Mouse (Mus musculus): ENCODE data around the gene Zfp768.
"Not testable (repeated sequence)": the region's sequence is repeated elsewhere in the genome, so short reads cannot be mapped to it uniquely, and the experiment has no call there.

Gene Zfp768

DNA sequence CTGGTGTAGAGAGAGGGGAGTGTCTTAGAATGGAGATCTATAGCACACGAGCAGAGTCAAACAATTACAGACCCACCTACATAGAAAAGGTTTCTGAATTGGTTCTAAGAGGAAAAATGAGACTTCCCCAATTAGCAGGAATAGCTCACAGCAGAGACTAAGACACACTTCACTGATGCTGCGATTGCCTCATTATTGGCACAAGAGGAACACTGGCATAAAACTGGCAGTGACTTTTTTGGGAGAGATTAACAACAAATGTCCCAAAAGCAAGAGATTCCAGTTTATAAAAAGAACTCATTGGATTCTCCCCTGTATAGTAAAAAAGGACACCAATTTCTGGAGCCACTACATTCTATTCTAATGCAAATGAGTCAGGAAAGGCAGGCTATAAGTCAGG lies 12.5 kb upstream of the Zfp768 start:
- peak; percentile 65 for DNase-seq (ENCODE audit: low spot score)

DNA sequence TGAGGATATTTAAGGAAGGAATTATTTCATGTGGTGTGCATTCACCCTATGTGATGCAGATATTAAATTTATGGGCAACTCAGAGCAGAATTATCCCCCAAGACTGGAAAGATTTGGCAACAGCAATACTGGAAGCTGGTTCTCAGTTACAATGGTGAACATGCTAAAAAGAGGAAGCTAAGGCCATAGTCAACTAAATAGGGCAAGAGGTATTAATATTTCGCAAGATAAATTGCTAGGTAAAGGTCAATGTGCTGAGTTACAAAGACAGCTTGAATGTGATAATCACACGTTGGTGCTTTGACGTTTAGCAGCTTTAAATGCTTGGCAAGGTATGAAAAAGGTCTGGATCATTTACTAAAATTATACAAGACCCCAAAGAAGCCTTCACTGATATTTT lies 10.4 kb upstream of the Zfp768 start:
- no peak for DNase-seq (ENCODE audit: low spot score)

DNA sequence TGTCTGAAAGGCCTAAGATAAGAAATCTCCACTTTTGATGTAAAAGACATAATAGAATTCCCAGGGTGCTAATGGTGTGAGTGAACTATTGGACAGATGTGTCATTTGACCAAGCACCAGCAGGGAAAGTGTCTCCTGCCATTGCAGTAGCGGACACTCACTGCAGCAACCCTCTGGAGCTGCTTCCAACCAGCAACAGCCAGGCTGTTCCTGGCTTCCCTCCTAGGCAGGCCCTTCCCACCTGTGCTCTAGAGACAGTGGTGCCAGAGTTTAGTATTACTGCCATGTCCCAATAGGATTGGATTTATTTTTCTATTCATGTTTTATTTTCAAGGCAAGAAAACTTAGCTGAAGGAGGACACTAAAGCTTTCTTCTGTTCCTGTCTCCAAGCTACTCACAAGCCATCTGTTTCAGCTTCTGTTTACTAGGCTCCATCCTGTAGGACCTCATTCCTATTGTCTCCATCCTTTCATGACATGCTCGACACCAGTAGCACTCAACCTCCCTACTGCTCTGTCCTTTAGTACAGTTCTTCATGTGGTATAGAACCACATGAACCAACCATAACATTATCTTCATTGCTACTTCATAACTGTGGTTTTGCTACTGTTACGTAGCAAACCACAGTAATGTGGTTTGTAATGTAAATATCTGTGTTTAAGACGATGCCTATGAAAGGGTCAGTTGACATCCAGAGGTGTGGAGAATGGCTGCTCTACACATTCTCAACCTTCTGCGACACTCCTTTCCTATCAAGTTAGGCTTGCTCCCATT lies 6.0 kb upstream of the Zfp768 start:
- peak; percentile 71 for DNase-seq (ENCODE audit: low spot score)

DNA sequence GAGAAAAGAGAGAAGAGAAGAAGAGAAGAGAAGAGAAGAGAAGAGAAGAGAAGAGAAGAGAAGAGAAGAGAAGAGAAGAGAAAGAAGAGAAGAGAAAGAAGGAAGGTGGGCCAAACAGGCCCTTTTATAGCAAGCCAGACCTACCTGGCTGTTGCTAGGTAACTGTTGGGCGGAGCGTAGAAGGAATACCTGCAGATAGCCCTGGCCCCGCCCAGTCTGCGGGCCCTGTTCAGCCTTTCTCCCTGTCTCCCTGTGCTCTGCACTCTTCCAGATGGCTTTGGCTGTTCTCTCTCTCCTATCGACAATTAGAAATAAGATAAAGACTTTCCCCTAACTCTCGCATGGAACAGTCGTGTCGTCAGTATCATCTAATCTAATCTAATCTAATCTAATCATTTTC lies 1.3 kb upstream of the Zfp768 start:
- no peak for DNase-seq (ENCODE audit: low spot score)

DNA sequence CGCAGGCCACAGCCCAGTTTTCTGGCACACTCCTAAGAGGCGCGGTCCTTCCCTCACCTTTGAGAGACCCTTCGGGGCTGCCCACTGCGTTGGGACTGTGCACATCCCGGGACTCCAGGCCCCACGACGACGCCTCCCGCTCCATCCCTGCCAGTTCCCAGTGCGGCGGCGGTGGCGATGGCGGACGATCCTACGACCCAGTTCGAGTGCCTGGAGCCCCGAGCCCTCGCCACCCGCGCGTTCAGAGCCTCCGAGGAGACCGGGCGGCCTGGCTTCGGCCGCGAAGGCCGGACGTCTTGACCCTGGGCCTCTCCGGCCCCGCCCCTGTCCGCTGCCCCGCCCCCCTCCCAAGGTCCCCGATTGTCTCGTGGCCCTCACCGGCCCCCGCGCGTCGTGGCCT lies 297 bp downstream of the Zfp768 start:
- no peak for DNase-seq (ENCODE audit: low spot score)

DNA sequence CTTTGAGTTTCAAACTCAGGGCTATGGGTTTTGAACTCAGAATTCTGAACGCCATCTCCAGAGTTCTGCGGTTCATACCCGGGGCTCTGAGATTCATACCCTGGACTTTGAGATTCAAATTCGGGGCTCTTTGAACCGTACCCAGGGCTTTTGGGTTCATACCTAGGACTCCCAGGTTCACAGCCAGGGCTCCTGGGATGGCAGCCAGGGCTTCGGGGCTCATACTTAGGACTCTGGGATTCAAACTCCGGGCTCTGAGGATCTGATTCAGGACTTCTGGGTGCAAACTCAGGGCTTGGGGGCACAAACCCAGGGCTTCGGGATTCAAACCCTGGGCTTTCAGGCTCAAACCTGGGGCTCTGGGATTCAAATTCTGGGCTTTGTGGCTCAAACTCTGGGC lies 1.0 kb downstream of the Zfp768 start:
- DNase-seq (ENCODE audit: low spot score): peak; percentile 16

DNA sequence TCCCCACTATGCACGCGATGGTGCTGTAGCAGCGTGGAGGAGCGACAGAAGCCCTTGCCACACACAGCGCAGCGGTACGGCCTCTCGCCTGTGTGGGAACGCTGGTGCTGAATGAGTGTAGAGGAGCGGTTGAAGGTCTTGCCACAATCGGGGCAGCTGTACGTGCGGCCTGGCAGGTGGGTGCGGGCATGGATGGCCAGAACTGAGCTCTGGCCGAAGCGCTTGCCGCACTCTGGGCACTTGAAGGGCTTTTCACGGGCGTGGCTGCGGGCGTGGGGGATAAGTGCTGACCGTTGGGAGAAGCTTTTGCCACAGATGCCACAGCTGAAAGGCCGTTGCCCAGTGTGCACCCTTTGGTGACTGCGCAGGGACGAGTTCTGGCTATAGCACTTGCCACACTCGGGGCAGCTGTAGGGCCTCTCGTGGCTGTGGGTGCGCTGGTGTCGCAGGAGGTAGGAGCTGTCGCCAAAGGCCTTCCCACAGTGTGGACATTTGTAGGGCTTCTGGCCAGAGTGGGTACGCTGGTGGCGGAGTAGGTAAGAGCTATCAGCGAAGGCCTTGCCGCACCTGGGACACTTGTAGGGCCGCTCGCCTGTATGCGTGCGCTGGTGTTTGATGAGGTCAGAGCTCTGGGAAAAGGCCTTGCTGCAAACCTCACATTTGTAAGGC lies 1.9 kb downstream of the Zfp768 start:
- no peak for DNase-seq (ENCODE audit: low spot score)

DNA sequence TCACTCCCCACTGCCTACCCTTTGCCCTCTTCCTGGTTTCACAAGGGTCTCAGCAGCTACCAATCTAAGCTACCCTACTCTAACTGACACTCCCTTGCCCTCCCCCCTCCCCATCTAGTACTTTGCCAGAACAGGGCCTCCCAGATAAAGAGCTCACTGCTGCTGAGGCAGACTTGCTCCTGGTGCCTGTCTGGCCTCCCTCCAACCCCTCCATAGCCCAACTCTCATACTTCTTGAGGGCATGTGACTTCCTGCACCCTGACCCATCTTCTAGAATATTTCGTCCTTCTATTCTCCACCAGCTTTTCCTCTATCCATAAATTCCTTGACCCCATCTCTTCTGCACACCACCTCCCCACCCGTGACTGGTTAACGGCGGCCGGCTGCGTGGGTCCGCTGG lies 2.5 kb downstream of the Zfp768 start:
- no peak for DNase-seq (ENCODE audit: low spot score)

DNA sequence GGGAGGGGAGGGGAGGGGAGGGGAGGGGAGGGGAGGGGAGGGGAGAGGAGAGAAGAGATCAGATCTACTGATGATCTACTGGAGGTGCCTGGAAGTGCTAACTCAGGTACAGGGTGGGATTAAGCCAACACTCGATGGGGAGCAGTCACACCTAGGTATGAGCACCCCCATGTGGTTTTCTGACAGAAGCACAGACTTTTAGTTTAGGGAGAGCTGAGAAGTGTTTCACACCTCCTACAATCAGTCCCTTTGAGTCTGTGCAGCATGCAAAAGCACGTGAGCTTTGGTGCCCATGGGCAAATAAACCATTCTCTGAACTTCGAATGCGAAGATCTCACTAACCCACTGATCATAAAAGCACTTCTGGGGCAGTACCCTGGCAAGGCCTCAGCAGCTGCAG lies 3.1 kb downstream of the Zfp768 start:
- peak; percentile 22 for DNase-seq (ENCODE audit: low spot score)

DNA sequence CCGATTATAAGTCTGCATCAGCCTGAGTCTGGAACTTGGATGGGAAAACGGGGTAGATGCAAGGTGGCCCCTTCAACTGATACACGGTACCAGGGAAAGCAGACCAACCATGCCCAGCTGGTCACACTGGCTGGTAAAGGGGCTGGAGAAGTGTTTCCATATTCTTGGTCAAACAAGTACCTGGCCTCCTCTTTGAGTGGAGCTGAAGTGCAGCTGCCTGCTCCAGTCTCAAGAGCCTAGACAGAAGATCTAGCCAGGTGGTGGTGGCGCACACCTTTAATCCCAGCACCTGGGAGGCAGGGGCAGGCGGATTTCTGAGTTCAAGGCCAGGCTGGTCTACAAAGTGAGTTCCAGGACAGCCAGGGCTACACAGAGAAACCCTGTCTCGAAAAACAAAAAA lies 3.5 kb downstream of the Zfp768 start:
- DNase-seq (ENCODE audit: low spot score): not testable (repeated sequence)

DNA sequence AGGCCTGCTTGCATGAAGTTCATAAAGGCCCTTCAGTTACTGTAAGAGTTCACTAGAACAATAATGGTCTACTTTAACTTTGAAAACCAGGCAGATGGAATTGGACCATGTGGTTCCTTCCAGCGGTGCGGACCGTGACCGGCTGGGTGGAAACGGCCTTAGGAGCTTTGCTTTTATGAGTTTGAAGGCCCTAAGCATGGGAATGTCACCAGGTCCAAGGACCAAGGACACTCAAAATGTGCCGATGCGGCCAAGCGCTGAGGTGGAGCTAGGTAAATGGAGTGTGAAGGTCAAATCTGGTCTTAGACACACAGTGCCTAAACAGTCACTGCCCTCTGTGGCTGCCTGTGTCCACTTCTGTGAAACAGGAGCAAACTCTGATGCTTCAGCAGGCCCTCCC lies 4.0 kb downstream of the Zfp768 start:
- no peak for DNase-seq (ENCODE audit: low spot score)

DNA sequence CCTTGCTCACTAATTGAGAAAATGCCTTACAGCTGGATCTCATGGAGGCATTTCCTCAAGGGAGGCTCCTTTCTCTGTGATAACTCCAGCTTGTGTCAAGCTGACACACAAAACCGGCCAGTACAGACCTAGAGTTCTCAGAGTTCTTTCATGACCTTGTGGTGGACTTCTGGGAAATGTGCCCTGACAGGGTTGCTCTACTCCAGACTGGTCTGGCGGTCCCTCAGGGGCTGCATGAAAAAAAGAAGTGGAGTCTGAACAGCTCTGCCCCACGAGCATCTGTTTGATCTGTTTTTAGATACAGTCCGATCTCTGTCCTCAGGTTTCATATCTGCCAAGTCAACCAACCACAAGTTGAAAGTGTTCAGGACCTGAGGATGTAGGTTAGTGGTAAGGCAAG lies 7.8 kb downstream of the Zfp768 start:
- no peak for DNase-seq (ENCODE audit: low spot score)

DNA sequence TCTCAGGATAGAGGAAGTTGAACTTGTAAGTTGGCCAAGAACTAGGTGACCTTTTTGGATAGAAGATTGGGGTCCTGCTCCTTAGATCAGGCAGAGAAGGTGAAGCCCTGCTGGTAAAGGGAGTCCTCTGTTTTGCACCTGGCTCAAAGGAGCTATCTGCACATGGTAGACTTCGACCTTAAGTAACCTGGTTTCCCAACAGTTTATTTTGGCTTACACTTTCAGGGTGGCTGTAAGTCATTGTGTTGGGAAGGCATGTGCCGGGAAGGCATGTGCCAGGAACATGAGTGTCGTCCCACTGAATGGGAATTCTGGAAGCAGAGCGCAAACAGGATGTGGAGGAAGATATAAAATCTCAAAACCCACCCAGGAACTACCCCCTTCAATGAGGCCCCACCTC lies 9.8 kb downstream of the Zfp768 start:
- DNase-seq (ENCODE audit: low spot score): no peak

DNA sequence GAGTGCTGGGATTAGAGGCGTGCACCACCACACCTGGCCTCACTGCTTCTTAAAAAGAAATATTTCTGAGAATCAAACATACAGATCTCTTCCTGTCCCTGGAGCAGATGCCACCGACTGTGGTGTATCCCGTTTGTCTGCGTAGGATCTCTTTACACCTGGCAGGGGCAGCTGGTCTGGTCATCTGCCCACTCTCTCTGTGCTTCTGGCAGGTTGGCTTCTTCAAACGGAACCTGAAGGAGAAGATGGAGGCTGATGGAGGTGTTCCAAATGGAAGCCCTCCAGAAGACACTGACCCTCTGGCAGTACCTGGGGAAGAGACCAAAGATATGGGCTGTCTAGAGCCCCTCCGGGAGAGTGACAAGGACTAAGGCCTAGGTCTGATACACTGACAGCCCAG lies 12.1 kb downstream of the Zfp768 start:
- no peak for DNase-seq (ENCODE audit: low spot score)

DNA sequence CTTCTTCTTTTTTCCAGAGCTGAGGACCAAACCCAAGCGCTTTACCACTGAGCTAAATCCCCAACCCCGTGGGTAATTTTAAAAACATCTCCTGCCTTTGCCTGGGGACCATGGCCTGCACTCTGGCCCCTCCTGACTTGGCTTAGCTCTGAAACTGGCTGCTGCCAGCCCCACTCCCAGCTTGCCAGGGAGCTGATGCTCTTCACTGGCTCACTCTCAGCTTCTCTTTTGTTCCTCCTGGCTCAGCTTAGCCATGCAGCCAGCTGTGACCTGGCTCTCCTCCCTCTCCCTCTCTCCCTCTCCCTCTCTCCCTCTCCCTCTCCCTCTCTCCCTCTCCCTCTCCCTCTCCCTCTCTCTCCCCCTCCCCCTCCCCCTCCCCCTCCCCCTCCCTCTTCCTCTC lies 18.7 kb downstream of the Zfp768 start:
- peak; percentile 41 for DNase-seq (ENCODE audit: low spot score)

DNA sequence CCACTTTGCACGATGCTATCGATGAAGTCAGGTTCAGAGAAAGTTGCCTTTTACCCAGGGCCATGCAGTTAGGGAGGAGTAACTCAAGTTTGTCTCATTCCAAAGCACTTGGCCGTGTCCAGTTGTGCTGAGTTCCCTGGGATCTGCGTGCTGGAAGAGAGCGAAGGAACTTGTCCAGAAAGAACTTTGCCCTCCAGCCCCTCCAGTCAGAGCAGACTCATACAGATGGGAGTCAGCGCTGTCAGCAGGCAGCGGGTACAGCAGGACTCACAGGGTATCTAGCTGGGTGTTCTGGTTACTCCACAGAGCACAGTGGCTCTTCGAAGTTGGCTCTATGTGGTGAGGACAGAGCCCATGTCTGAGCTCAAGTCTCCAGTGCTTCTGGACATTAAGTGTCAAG lies 19.8 kb downstream of the Zfp768 start:
- no peak for DNase-seq (ENCODE audit: low spot score)

DNA sequence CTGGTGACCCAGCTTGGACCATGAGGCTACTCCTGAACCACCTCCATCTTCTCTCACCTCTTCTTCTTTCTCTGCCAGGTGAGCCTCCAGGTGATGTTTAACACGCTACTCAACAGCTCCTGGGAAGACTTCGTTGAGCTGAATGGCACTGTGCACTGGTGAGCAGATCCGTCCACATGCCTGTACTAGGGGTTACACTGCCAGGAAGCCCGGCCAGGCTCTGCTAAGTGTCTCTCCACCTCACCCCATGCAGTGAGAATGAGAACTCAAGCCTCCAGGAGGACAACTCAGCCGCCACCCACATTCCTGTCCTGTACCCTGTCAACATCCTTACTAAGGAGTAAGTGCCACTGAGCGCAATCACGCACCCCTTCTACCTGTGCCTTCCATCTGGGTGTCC lies 20.4 kb downstream of the Zfp768 start:
- DNase-seq (ENCODE audit: low spot score): no peak

DNA sequence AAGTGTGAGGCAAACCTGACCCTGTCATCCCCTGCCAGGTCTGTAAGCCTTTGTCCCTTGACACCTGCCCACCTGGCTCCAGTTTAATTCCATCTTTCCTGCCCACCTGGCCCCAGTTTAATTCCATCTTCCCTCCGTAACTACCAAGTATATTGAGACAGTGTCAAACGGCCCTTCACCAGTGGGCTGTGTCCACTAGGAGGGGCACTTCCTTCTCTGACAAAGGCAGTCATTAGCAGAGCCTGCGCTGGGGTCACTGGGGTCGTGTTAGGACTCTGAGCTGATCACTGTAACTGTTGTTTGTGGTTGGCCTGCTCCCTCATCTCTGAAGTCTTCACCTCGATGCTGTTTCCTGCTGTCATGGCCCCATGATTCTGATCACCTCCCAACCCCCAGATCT lies 23.3 kb downstream of the Zfp768 start:
- DNase-seq (ENCODE audit: low spot score): no peak

DNA sequence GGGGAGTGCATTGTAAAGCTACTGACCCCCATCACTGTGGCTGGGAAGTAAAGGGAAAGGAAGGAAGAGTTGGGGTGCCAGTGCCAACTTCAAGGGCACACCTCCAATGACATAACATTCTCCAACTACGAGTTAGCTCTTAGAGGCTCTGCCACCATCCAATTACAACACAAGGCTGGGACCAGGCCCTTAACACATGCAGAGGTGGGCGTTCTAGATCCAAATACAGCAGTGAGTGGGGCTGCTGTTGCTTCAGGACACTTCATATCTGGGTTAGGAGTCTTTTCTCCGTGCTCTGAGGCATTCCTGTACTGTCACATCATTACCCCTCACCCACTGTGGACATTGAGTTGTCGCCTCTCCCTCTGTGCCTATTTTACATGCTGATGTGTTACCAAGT lies 24.3 kb downstream of the Zfp768 start:
- DNase-seq (ENCODE audit: low spot score): no peak

DNA sequence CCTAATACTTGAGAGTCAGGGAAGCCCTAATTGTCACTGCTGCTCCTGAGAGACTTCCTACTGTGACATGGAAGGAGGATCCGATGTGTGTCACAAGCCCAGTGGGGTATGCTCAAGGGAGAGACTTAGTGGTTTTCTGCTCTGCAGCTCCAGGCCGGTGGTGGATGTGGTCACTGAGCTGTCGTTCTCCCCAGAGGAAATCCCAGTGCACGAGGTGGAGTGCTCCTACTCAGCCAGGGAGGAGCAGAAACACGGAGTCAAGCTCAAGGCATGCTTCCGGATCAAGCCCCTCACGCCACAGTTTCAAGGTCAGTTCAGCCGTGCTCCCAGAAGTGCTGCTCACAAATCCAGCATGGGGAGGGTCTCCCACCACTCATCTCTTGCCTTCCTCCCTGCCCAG lies 31.5 kb downstream of the Zfp768 start:
- DNase-seq (ENCODE audit: low spot score): no peak

DNA sequence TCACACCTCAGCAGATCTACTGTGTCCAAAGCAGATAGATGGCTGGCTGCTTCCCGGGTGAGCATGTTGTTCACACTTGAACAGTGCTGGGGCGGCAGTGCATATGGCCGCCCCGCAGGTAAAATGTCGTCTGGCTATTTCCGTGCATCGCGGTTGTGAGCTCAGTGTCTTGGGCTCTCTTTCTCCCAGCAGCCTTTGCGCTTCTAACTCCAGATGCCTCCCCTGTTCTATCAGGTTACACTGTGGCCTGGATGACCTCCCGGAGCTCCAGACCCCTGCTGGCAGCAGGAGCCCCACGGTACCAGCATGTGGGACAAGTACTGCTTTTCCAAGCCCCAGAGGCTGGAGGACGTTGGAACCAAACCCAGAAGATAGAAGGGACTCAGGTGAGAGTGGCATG lies 35.4 kb downstream of the Zfp768 start:
- no peak for DNase-seq (ENCODE audit: low spot score)

DNA sequence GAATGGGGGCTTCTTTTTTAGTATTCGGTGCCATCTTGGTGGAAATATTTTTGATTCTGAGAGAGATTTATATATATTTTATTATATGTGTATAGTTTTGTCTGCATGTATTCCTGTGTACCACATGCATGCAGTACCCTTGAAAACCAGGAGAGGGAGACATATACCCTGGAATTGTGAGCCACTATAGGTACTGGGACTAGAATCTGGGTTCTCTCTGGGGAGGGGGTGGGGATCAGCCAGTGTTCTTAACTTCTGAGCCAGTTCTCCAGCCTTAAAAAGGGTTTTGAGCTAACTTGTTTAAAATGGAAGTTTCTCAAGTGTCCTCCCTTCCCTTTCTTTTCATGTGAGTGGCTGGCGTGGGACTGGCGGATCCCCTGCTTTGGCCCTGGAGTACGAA lies 36.5 kb downstream of the Zfp768 start:
- peak; percentile 72 for DNase-seq (ENCODE audit: low spot score)

DNA sequence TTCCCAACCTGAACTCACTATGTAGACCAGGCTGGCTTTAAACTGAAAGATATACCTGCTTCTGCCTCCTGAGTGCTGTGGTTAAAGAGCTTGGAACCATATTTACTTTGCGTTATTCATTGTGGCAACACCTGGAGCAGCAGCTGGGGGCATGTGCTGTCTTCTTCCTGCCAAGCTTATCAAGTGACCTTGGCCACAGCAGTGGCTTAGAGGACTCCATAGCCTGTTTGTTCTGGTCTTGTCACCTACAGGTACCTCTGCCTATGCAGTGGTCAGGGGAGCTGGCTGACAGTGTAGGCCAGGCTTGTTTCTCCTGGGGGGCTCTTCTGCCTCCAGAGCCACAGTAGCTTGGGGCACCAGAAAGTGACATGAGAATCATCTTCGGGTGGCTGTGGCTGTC lies 37.0 kb downstream of the Zfp768 start:
- DNase-seq (ENCODE audit: low spot score): no peak

DNA sequence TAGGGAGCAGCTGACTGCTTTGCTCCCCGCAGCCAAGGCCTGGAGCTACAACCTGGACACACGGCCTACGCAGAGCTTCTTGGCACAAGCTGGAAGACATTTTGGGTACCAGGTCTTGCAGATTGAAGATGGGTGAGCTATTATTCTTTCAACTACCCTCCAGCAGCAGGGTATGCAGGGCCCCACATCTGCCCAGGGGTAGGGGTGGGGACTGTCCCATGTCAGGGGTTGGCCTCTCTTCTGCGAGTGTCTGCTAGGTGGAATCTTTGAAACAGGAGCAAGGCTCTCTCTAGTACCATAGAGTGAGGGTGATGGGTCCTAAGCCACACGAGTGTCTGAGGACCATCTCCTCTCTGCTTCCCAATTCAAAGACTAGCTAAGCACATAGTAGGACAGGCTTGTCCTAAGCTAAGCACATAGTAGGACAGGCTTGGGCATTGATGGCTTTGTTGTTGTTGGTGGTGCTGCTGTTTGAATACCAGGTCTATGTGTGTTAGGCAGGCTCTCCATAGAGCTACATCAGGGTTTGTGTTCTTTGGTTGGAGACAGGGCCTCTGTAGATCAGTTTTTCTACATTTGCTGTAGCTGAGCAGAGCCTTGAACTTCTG lies 47.7 kb downstream of the Zfp768 start:
- DNase-seq (ENCODE audit: low spot score): no peak
